Mouse (Mus musculus) embryonic facial prominence, embryonic 15.5 days (tissue): ENCODE data around the gene Otulin. TPM values are rescaled to one million over a fixed set of nuclear protein-coding genes. Genes with fewer than 3 reads are reported as not detected.

Experiments
- ATAC-seq: fragments of 200-750 bp; cut with Nextera tagmentation; 2 replicates; pipeline ENCODE4 v1.8.0; 2017; ENCODE audit warnings: low read depth, moderate TSS enrichment; ENCODE audit not compliant: insufficient number of reproducible peaks, low FRiP score, low TSS enrichment
- H3K27ac ChIP-seq: fragments of 300-500 bp; sonication (generic); replicated peaks from 2 replicates; pipeline ENCODE4 v1.5.1; 2015; ENCODE audit warnings: mild to moderate bottlenecking, inconsistent platforms
- H3K27me3 ChIP-seq: fragments of 300-500 bp; sonication (generic); 2 replicates; pipeline ENCODE4 v1.6.1; 2015; ENCODE audit warnings: inconsistent platforms
- H3K36me3 ChIP-seq: fragments of 300-500 bp; sonication (generic); 2 replicates; pipeline ENCODE4 v1.6.1; 2015; ENCODE audit warnings: mild to moderate bottlenecking, inconsistent platforms
- H3K4me1 ChIP-seq: fragments of 300-500 bp; sonication (generic); 2 replicates; pipeline ENCODE4 v1.6.1; 2015; ENCODE audit warnings: inconsistent platforms
- H3K4me2 ChIP-seq: fragments of 300-500 bp; sonication (generic); replicated peaks from 2 replicates; pipeline ENCODE4 v1.6.1; 2015; ENCODE audit warnings: mild to moderate bottlenecking, inconsistent platforms
- H3K4me3 ChIP-seq: fragments of 300-500 bp; sonication (generic); replicated peaks from 2 replicates; pipeline ENCODE4 v1.5.1; 2015; ENCODE audit warnings: mild to moderate bottlenecking, inconsistent platforms
- H3K9ac ChIP-seq: fragments of 300-500 bp; sonication (generic); 2 replicates; pipeline ENCODE4 v1.6.1; 2015; ENCODE audit warnings: inconsistent platforms
- H3K9me3 ChIP-seq: fragments of 300-500 bp; sonication (generic); replicated peaks from 2 replicates; pipeline ENCODE4 v1.6.1; 2016; ENCODE audit warnings: inconsistent platforms
- WGBS: fragments of 180-500 bp; shearing (Covaris S2); methylation state at CpG from one replicate; pipeline ENCODE4 v1.1.7; 2015; 5-methylcytosine and 5-hydroxymethylcytosine counted together
- polyA plus RNA-seq: library from polyadenylated mRNA; unstranded; fragments of >200 nt; fragmentation: Nextera tagmentation; extraction: Ambion mirVana; gene quantifications from 2 replicates; pipeline ENCODE4 v1.2.1, GENCODE M21; 2015

Gene Otulin
- polyA plus RNA-seq, 1 experiment from 2014 or later: 29.7 TPM

DNA sequence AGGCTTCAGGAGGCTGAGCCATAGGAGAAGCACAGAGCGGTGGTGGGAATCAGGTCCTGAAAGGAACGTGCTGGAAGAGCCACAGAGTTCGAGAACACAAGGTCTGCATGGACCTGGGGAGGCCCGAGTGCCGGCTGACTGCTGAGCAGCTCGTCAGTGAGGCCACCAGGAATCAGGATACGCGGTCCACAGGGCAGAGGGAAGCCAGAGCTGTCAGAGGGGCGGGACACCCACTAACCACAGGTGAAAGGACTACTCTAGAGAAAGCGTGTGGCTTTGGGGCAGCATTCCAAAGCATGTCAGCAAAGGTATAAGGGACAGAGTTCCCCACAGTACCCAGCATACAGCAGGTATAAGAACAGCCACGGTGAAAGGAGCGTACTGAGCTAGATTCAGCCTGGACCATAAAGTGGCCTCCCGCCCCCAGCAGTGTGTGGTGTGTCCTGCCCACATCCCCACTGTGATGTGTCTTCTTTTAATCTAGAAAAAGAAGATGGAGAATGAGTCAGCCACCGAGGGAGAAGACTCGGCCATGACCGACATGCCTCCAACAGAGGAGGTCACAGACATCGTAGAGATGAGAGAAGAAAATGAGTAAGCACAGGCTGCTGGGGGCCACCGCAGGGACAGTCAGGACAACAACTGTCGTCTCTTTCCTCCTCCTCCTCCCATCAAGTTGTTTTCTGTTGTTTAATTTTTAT, 37.7 kb downstream of the Otulin start:
- no peak for ATAC-seq
- Histone ChIP-seq H3K4me1 (peaks cover 7% of the 10 kb centered on the region), H3K4me2 (no peak overlapping the region), H3K4me3 (no peak overlapping the region), H3K36me3 (peaks cover 35% of the 10 kb centered on the region), H3K27me3 (no peaks in the 10 kb centered on the region), H3K9me3 (no peaks in the 10 kb centered on the region), H3K27ac (no peak overlapping the region), H3K9ac (no peak overlapping the region)
- WGBS: 85% methylated on average over 19 of the region's 19 CpGs

DNA sequence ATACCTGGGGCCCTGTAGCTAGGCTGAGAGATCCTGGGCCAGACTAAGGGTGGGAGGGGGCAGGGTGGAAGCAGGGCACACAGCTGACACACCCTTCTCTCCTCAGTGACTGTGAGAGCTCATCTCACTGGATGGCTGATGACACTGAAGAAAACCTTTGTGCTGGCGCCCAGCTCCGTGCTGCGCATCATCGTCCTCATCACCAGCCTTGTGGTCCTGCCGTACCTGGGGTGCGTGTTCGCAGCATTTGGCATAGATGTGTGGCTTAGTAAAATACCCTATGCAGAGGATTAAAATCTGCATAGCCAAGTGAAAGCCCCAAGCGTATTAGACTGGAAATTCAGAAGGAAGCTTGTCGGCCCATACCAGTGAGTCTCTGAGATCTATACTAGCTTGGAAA, 39.7 kb downstream of the Otulin start:
- Histone ChIP-seq H3K9me3 (no peaks in the 10 kb centered on the region), H3K27ac (no peak overlapping the region), H3K36me3 (peaks cover 35% of the 10 kb centered on the region), H3K27me3 (no peaks in the 10 kb centered on the region), H3K4me3 (no peak overlapping the region), H3K4me1 (peaks cover 7% of the 10 kb centered on the region), H3K9ac (no peak overlapping the region), H3K4me2 (no peak overlapping the region)
- 95% methylated on average over 9 of the region's 9 CpGs for WGBS
- no peak for ATAC-seq

DNA sequence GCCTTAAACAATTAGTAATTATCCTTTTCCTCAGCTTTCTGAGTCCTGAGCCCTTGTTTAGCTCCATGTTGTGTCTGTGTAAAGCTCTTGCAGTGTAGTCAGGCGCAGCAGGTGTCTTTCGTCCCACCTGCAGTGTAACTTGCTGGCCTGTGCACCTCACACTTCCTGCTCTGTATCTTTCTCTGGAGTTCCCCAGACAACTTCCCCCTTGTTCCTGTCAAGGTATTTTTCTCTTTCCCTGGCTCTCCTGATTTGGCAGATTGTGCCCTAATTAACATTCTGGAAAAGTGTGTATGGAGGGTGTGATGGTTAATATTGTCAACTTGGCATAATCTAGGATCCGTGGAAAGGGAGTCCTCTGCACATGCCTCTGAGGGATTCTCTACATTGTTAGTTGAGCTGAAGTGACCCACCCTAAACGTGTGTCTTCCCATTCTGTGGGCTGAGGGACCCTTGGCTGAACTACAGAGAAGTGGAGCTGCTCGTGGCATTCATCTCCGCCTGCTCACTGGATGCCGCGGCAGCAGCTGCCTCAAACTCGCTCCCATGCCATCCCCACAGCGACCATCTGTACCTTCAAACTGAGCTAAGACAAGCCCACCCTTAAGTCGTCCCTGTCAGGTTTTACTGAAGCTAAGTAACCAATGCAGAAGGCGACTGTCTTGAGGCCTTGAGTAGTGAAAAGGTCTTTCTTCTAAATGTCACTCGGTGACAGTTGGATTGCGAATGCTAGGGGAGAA, 42.2 kb downstream of the Otulin start:
- WGBS: 76% methylated on average over 14 of the region's 14 CpGs
- Histone ChIP-seq H3K4me2 (no peak overlapping the region), H3K9me3 (no peaks in the 10 kb centered on the region), H3K36me3 (peaks cover 28% of the 10 kb centered on the region), H3K4me3 (no peak overlapping the region), H3K27me3 (no peaks in the 10 kb centered on the region), H3K27ac (no peak overlapping the region), H3K4me1 (no peaks in the 10 kb centered on the region), H3K9ac (no peak overlapping the region)
- ATAC-seq: no peak

DNA sequence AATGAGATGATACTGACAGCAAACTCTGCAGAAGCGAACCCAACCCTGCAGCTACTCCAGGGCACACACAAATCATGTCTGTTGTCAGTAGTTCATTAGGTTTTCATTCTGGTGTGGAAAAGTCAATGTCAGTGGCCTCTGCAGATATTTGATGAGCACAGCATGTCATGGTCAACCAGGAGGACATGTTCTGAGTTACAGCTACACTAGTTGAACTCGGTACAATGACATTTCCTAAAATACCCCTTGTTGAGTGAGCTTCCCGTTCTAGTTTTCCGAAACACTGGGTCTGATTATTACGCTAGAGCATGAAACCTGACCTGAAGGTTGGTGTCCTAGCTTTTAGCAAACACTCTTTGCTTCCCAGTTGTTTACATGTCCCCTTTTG, 44.4 kb downstream of the Otulin start:
- 83% methylated on average over 5 of the region's 5 CpGs for WGBS
- no peak for ATAC-seq
- Histone ChIP-seq H3K27me3 (no peaks in the 10 kb centered on the region), H3K4me1 (no peaks in the 10 kb centered on the region), H3K4me3 (no peak overlapping the region), H3K9me3 (no peaks in the 10 kb centered on the region), H3K27ac (no peak overlapping the region), H3K36me3 (peaks cover 21% of the 10 kb centered on the region), H3K4me2 (no peak overlapping the region), H3K9ac (no peak overlapping the region)

DNA sequence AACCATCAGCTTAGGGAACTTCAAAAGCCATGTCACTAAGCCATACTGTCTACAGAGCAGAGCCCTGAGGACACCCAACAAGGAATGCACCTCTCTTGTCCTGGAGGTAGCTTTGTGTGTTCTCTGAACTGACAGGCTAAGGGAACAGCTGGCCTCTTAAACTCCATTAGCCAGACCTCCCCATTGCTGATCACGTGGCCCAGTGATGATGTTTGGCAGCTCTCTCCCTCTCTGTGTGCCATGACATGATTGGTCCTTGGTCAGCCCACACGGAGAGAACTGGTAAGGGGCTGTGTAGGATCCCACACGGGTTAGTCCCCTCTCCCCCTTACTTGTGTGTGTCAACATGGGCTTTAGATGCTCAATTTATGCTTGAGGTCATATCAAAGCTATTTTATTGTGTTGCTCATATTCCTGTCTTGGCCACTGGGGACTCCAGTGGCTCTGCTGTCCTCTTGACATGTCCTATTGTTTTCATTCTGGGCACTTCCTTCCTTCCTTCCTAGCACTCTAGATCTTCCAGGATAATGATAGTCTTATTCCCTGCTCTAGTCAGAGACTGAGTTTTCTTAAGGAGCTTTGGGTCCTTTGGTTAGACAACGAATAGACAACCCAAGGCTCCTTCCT, 44.9 kb downstream of the Otulin start:
- 80% methylated on average over 4 of the region's 4 CpGs for WGBS
- H3K27ac ChIP-seq: no peak overlapping the region
- no peaks in the 10 kb centered on the region for H3K9me3 ChIP-seq
- H3K36me3 ChIP-seq: peaks cover 16% of the 10 kb centered on the region
- no peak overlapping the region for H3K4me2 ChIP-seq
- H3K9ac ChIP-seq: no peak overlapping the region
- no peaks in the 10 kb centered on the region for H3K27me3 ChIP-seq
- no peak for ATAC-seq
- no peak overlapping the region for H3K4me3 ChIP-seq
- H3K4me1 ChIP-seq: no peaks in the 10 kb centered on the region

DNA sequence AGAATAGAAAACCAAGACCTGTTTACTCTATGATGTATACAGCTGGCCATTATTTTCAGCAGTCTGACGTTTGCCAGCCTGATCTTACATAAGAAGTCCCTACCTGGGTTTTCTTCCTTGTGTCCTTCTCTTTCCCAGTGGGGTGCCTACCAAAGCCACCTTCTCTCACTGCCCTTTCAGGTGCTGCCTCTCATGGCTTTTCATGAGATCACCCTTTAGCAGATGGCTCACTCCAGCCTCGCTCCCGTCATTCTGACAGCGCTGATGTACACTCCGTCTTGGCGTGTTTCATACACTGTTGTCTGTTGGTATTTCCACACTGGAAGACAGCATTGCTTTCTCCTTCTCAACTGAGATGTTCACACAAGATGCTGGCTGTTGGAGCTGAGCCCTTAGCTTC, 46.9 kb downstream of the Otulin start:
- Histone ChIP-seq H3K27ac (no peak overlapping the region), H3K4me2 (no peak overlapping the region), H3K4me1 (no peaks in the 10 kb centered on the region), H3K36me3 (peaks cover 6% of the 10 kb centered on the region; the same call in 1 of the 2 replicates), H3K27me3 (no peaks in the 10 kb centered on the region), H3K4me3 (no peak overlapping the region), H3K9me3 (no peaks in the 10 kb centered on the region), H3K9ac (no peak overlapping the region)
- WGBS: 93% methylated on average over 6 of the region's 6 CpGs
- ATAC-seq: no peak

DNA sequence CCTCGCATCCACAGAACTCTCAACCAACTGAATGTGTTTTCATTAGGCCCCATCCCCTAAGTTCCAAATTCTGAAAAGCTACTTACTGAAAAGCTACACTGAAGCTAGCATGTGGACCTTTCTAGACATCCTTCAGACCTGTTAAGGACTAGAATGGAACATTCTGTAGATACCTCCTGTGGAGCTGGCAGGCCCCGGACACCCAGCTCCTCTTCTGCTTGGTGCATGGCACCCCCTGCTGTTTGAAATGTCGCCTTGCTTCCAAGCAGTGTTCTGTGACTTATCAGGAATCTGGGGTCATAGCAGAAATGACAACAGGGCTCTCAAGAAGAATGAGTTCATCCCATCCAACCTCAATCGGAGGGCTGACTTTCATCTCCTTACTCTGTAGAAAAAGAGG, 47.5 kb downstream of the Otulin start:
- Histone ChIP-seq H3K27me3 (no peaks in the 10 kb centered on the region), H3K4me2 (no peak overlapping the region), H3K36me3 (peaks cover 6% of the 10 kb centered on the region; the same call in 1 of the 2 replicates), H3K4me3 (no peak overlapping the region), H3K9me3 (no peaks in the 10 kb centered on the region), H3K9ac (no peak overlapping the region), H3K27ac (no peak overlapping the region), H3K4me1 (0 out of 2 replicates have a peak, but pooled peaks cover 2% of the 10 kb centered on the region)
- no peak for ATAC-seq
- WGBS: 75% methylated on average over 4 of the region's 4 CpGs

DNA sequence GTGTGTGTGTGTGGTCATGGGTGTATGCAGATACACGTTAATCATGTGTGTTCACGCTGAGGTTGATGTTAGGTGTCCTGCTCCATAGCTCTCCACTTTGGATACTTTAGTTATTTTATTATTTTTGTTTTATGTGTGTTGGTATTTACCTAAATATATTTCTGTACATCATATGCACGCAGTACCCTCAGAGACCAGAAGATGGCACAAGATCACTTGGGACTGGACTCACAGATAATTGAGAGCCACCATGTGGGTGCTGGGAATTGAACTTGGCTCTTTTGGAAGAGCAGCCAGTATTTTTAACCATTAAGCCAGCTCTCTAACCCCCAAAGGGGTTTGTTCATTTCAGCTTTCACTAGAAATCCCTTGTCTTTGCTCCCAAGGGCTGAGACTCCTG, 48.1 kb downstream of the Otulin start:
- no peaks in the 10 kb centered on the region for H3K9me3 ChIP-seq
- peaks cover 6% of the 10 kb centered on the region; the same call in 1 of the 2 replicates for H3K36me3 ChIP-seq
- H3K27me3 ChIP-seq: no peaks in the 10 kb centered on the region
- ATAC-seq: no peak
- 0 out of 2 replicates have a peak, but pooled peaks cover 5% of the 10 kb centered on the region for H3K4me1 ChIP-seq
- 96% methylated on average over 3 of the region's 3 CpGs for WGBS
- no peak overlapping the region for H3K27ac ChIP-seq
- no peak overlapping the region for H3K9ac ChIP-seq
- no peak overlapping the region for H3K4me3 ChIP-seq
- no peak overlapping the region for H3K4me2 ChIP-seq

DNA sequence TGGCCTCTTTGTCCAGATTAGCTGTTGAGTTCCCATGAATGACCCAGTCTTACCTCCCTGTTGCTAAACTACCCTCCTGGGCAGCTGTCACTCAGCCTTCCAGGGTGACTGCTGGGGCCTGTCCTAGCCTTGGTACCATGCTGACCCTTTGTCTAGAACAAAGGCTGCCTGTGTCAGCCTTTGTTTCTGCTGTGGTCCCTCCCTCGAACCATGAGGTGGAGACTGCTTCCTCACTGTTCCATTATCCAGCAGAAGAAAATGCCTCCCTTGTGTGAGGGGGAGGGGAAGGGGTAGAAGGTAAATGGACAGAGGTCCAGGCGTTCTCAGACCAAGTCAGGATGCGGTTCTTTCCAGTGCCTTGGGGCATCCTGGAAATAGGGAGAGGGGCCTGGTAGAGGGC, 48.9 kb downstream of the Otulin start:
- no peak for ATAC-seq
- 59% methylated on average over 3 of the region's 3 CpGs for WGBS

DNA sequence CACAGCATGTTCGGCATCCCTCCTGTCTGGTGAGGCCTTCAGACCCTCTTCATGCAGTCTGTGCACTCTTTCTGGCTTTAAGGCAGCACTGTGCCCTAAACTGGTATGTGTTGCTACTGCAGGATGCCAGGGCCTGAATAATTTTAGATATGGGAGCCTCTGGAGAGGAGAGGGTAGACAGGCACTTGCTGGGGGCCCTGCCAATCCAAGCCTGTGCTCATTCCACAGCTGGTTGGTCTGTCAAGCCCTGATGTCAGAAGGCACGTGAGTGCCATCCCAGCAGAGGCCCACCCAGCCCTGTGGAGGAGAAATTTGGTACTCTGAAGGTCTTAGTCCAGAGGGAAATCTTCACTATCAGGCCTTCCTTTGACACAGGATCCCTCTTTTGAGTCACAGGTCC, 49.7 kb downstream of the Otulin start:
- Histone ChIP-seq H3K4me3 (no peak overlapping the region), H3K4me1 (peaks cover 11% of the 10 kb centered on the region), H3K27me3 (no peaks in the 10 kb centered on the region), H3K27ac (no peak overlapping the region), H3K9ac (no peak overlapping the region), H3K9me3 (no peaks in the 10 kb centered on the region), H3K36me3 (peaks cover 6% of the 10 kb centered on the region; the same call in 1 of the 2 replicates), H3K4me2 (no peak overlapping the region)
- WGBS: 59% methylated on average over 2 of the region's 2 CpGs
- ATAC-seq: no peak

More for the DNA sequence above, 48.9 kb downstream of the Otulin start:
- no peak overlapping the region for H3K27ac ChIP-seq
- H3K4me2 ChIP-seq: no peak overlapping the region
- H3K9me3 ChIP-seq: no peaks in the 10 kb centered on the region
- no peaks in the 10 kb centered on the region for H3K27me3 ChIP-seq
- H3K4me1 ChIP-seq: 0 out of 2 replicates have a peak, but pooled peaks cover 5% of the 10 kb centered on the region
- no peak overlapping the region for H3K4me3 ChIP-seq
- H3K9ac ChIP-seq: no peak overlapping the region
- H3K36me3 ChIP-seq: peaks cover 6% of the 10 kb centered on the region; the same call in 1 of the 2 replicates

DNA sequence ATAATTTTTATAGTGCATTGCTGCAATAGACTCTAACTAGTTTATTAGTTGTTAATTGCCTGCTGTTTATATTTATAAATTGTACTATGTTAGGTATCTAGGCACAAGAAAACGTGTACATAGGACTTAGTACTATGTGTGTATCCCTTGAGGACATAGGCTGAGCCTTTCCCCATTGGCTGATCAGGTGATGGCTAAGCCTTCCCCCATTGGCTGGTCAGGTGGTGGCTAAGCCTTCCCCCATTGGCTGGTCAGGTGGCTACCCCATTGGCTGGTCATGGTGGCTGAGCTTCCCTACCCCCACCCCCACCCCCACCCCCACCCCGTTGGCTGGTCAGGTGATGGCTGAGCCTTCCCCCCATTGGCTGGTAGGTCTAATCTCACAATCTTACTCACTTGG, 50.6 kb downstream of the Otulin start:
- Histone ChIP-seq H3K36me3 (peaks cover 6% of the 10 kb centered on the region; the same call in 1 of the 2 replicates), H3K27me3 (no peaks in the 10 kb centered on the region), H3K4me3 (no peak overlapping the region), H3K4me1 (peaks cover 17% of the 10 kb centered on the region), H3K4me2 (no peak overlapping the region), H3K27ac (no peak overlapping the region), H3K9me3 (no peaks in the 10 kb centered on the region), H3K9ac (no peak overlapping the region)
- no peak for ATAC-seq
- WGBS: 74% methylated on average over 2 of the region's 2 CpGs
